Mouse (Mus musculus): ENCODE data around the gene Prdx3.

- TF ChIP-seq CTCF (IDR thresholded peaks at IDR 0.05; ENCODE audit: borderline replicate concordance, insufficient read depth, low read depth, low read length): no peak
- no peak for TF ChIP-seq POLR2A (IDR thresholded peaks at IDR 0.05; ENCODE audit: borderline replicate concordance, insufficient read depth, low read length)
Observed at GRCm38 (mm10) chr19:60818677-60819076, 55.7 kb downstream of the Prdx3 start.

Measured in cerebellum, adult 2 months (tissue).